Mouse (Mus musculus): ENCODE measurements at regions not wholly inside any gene's neighbourhood (a gene's known extent, or its start where the extent isn't known, plus 50 kb on each side); places are given as distances from the start of the nearest gene placed in this dataset.

DNA sequence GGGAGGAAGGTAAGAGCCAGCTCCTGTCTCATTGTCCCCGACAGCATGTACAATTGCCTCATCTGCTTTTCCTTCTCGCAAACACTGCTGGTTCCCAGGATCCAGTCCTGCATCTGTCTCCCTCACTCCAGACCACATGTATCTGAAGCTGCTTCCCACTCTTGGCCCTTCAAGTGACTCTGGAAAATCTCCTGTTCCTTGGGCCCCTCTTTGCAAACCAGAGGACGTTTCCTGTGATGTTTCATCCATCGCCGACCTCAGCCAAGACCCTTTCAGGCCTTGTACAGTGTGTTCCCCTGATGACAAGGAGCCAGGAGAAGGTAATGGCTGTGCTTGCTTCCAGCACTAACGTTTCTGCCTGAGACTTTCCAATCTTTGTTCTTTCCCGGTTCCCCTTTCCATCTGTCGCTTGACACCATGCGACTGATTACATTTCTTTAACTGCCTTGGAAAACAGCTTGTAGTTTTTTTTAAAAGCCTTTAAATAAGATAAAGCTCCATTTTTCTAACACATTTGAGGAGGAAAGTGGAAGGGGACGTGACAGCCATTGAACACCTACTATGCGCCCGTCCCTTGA is 408.2 kb upstream of the Zmiz1 start:
- DNase-seq (ENCODE audit: low spot score): no peak

DNA sequence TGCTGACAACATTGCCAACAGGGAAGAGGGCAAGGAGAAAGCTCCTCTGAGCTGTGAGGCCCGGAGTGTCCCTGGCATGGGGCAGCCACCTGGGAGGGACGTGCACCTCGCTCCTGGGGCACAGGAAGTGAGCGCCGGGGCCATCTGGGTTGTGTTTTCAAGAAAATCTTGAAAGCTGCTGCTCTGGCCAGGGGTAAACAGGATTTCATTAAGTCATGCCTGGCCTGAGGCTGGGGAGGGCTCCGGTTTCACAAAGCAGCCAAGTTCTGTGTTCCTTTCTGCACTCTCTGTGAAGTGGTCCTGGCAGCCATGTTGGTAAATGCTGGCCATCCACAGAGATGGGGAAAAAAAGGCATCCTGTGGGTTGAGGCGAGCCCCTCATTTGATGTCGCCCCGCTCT is 406.8 kb upstream of the Zmiz1 start:
- WGBS: 61% methylated on average over 9 of the region's 9 CpGs
- no peak for DNase-seq (ENCODE audit: low spot score)
- H3K27ac ChIP-seq: no peak overlapping the region

More for the DNA sequence above, 408.2 kb upstream of the Zmiz1 start:
- no peak for TF ChIP-seq CTCF (IDR thresholded peaks at IDR 0.05; ENCODE audit: low read depth)
- H3K27ac ChIP-seq: no peak overlapping the region
- no peak overlapping the region for H3K4me2 ChIP-seq (ENCODE audit: low read length)
- no peak overlapping the region for H3K4me3 ChIP-seq (replicated peaks; ENCODE audit: low read depth, low read length)
- H3K9me3 ChIP-seq (replicated peaks; ENCODE audit: low read length): no peaks in the 10 kb centered on the region
- H3K36me3 ChIP-seq (ENCODE audit: insufficient read depth, low read length): no peaks in the 10 kb centered on the region
- no peak overlapping the region for H3K9ac ChIP-seq (ENCODE audit: low read depth, low read length)
- 0 out of 2 replicates have a peak, but pooled peaks cover 3% of the 10 kb centered on the region for H3K4me1 ChIP-seq (replicated peaks; ENCODE audit: insufficient read depth, low read length)
- 60% methylated on average over 12 of the region's 12 CpGs for WGBS
- no peaks in the 10 kb centered on the region for H3K27me3 ChIP-seq (ENCODE audit: insufficient read depth, low read length)
- no peak for ATAC-seq (replicated peaks; ENCODE audit: low FRiP score, low read depth)

DNA sequence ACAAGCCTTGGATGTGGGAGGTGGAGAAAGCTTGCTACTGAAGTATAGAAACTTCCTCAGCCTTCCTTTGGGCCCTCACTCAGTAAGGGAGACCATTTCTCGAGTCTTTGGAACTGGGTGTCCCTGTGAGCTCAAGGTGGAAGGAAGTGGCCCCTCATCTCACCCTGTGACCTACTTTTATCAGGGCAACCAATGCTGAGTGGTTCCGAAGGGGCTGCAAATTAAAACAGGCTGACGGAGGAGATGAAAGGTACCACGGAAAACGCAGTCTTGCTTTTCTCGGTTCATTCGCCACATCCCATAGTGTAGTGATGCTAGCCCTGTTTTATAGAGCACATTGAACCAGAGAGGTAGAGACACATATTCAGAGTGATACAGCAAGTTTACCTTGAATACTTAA is 399.6 kb upstream of the Zmiz1 start:
- H3K9ac ChIP-seq (ENCODE audit: low read depth, low read length): no peak overlapping the region
- H3K9me3 ChIP-seq (replicated peaks; ENCODE audit: low read length): no peaks in the 10 kb centered on the region
- no peak for TF ChIP-seq CTCF (IDR thresholded peaks at IDR 0.05; ENCODE audit: low read depth)
- H3K4me2 ChIP-seq (ENCODE audit: low read length): no peak overlapping the region
- no peak for ATAC-seq (replicated peaks; ENCODE audit: low FRiP score, low read depth)
- DNase-seq (ENCODE audit: low spot score): no peak
- no peaks in the 10 kb centered on the region for H3K36me3 ChIP-seq (ENCODE audit: insufficient read depth, low read length)
- H3K4me1 ChIP-seq (replicated peaks; ENCODE audit: insufficient read depth, low read length): peaks cover 17% of the 10 kb centered on the region
- H3K27me3 ChIP-seq (ENCODE audit: insufficient read depth, low read length): no peaks in the 10 kb centered on the region
- no peak overlapping the region for H3K4me3 ChIP-seq (replicated peaks; ENCODE audit: low read depth, low read length)
- no peak overlapping the region for H3K27ac ChIP-seq
- 67% methylated on average over 7 of the region's 7 CpGs for WGBS

More for the DNA sequence above, 406.8 kb upstream of the Zmiz1 start:
- Histone ChIP-seq H3K4me1 (replicated peaks; ENCODE audit: insufficient read depth, low read length) (0 out of 2 replicates have a peak, but pooled peaks cover 3% of the 10 kb centered on the region), H3K36me3 (ENCODE audit: insufficient read depth, low read length) (no peaks in the 10 kb centered on the region), H3K4me2 (ENCODE audit: low read length) (no peak overlapping the region), H3K4me3 (replicated peaks; ENCODE audit: low read depth, low read length) (no peak overlapping the region), H3K9me3 (replicated peaks; ENCODE audit: low read length) (no peaks in the 10 kb centered on the region), H3K9ac (ENCODE audit: low read depth, low read length) (no peak overlapping the region), H3K27me3 (ENCODE audit: insufficient read depth, low read length) (no peaks in the 10 kb centered on the region)
- TF ChIP-seq CTCF (IDR thresholded peaks at IDR 0.05; ENCODE audit: low read depth): no peak
- no peak for ATAC-seq (replicated peaks; ENCODE audit: low FRiP score, low read depth)

DNA sequence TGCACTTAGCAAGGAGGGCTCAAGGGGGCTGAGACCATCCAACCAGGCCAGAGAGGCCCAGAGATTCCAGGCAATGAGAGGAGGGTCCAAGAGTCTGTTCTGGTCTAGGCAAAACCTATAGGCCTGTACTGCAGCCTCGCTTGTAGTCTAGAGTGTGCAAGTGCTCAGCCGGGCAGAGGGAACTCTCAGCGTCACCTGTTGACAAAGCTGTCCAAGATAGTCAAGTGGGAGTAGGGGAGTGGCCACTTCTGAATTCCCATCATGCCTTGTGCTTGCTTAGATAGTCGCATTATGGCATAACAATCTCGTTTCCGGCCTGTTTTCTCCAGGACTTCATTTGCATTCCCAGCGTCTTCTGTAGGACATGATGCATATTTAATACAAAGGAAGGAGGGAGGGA is 398.7 kb upstream of the Zmiz1 start:
- no peak overlapping the region for H3K4me2 ChIP-seq (ENCODE audit: low read length)
- H3K9ac ChIP-seq (ENCODE audit: low read depth, low read length): no peak overlapping the region
- no peak overlapping the region for H3K4me3 ChIP-seq (replicated peaks; ENCODE audit: low read depth, low read length)
- no peaks in the 10 kb centered on the region for H3K36me3 ChIP-seq (ENCODE audit: insufficient read depth, low read length)
- TF ChIP-seq CTCF (IDR thresholded peaks at IDR 0.05; ENCODE audit: low read depth): no peak
- no peak overlapping the region for H3K27ac ChIP-seq
- no peak for ATAC-seq (replicated peaks; ENCODE audit: low FRiP score, low read depth)
- 85% methylated on average over 7 of the region's 7 CpGs for WGBS
- DNase-seq (ENCODE audit: low spot score): no peak
- H3K27me3 ChIP-seq (ENCODE audit: insufficient read depth, low read length): no peaks in the 10 kb centered on the region
- peaks cover 19% of the 10 kb centered on the region for H3K4me1 ChIP-seq (replicated peaks; ENCODE audit: insufficient read depth, low read length)
- no peaks in the 10 kb centered on the region for H3K9me3 ChIP-seq (replicated peaks; ENCODE audit: low read length)

DNA sequence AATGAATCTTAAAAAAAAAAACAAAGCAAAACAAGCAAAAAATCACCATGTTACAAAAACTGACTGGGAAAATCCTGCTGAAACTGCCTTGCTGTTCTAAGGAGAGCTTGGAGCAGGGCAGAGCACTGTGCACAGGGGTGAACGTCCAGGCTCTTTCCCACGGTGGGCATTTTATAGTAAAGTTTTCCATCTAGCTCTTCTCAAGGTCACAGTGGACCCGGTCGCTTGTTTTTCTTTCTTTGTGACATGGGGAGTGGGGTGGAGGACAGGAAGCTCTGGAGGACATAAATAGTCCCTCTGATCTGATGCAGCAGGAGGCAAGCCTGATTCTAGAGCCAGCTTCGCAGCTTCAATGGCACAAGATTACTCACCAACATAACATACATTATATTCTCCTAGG is 395.9 kb upstream of the Zmiz1 start:
- Histone ChIP-seq H3K36me3 (ENCODE audit: insufficient read depth, low read length) (no peaks in the 10 kb centered on the region), H3K4me3 (replicated peaks; ENCODE audit: low read depth, low read length) (no peak overlapping the region), H3K27ac (peak overlapping the region; percentile 36; the same call in 1 of the 2 replicates), H3K4me1 (replicated peaks; ENCODE audit: insufficient read depth, low read length) (peaks cover 23% of the 10 kb centered on the region), H3K9me3 (replicated peaks; ENCODE audit: low read length) (no peaks in the 10 kb centered on the region), H3K9ac (ENCODE audit: low read depth, low read length) (no peak overlapping the region), H3K4me2 (ENCODE audit: low read length) (no peak overlapping the region), H3K27me3 (ENCODE audit: insufficient read depth, low read length) (no peaks in the 10 kb centered on the region)
- ATAC-seq (replicated peaks; ENCODE audit: low FRiP score, low read depth) (no peak), DNase-seq (ENCODE audit: low spot score) (peak; percentile 57)
- 22% methylated on average over 5 of the region's 5 CpGs for WGBS
- no peak for TF ChIP-seq CTCF (IDR thresholded peaks at IDR 0.05; ENCODE audit: low read depth)

DNA sequence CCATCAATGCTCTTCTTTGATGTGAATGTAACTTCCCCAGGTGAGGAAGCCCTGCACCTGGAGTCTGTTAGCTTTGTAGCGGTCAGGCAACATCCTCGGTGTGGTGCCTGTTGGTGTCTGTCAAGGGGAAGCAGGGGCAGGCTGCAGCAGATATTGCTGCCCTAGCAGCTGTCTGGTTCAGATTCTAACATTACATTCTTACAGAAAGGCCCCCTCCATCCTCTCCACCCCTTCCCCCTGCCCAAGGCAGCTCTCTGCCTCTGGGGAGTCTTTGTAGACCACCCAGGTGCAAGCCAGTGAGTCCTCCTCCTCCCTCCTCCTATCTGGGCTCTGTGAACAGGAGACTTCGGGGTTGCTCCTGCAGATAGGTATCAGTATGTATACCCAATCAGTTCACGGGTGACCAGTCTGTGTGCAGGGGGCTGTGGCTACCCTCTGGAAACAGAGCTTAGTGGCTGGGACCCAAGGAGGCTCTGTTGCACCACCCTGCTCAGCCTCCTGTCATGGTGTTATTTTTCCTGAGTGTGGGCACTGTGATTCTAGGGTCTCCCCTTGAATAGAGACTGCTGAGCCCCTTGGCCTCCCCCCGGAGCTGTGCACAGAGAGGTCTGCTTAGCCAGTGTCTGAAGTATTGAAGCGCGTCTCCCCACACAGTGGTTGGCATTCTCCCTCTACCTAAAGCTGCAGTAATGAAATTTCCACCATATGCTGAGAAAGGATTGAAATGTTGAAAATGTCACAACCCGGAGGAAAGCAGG is 394.6 kb upstream of the Zmiz1 start:
- H3K4me3 ChIP-seq (replicated peaks; ENCODE audit: low read depth, low read length): no peak overlapping the region
- no peak overlapping the region for H3K27ac ChIP-seq
- H3K9ac ChIP-seq (ENCODE audit: low read depth, low read length): no peak overlapping the region
- H3K27me3 ChIP-seq (ENCODE audit: insufficient read depth, low read length): no peaks in the 10 kb centered on the region
- peaks cover 23% of the 10 kb centered on the region for H3K4me1 ChIP-seq (replicated peaks; ENCODE audit: insufficient read depth, low read length)
- WGBS: 46% methylated on average over 8 of the region's 8 CpGs
- TF ChIP-seq CTCF (IDR thresholded peaks at IDR 0.05; ENCODE audit: low read depth): no peak
- no peaks in the 10 kb centered on the region for H3K9me3 ChIP-seq (replicated peaks; ENCODE audit: low read length)
- no peak for DNase-seq (ENCODE audit: low spot score)
- ATAC-seq (replicated peaks; ENCODE audit: low FRiP score, low read depth): no peak
- H3K36me3 ChIP-seq (ENCODE audit: insufficient read depth, low read length): no peaks in the 10 kb centered on the region
- H3K4me2 ChIP-seq (ENCODE audit: low read length): no peak overlapping the region
